Mouse (Mus musculus) liver, embryonic 14.5 days (tissue): ENCODE measurements around the gene Arrb1. TPM values are rescaled to one million over a fixed set of nuclear protein-coding genes. Genes with fewer than 3 reads are reported as not detected.

Source experiments
- ATAC-seq: fragments of 200-750 bp; cut with Nextera tagmentation; 2 replicates; pipeline ENCODE4 v1.8.0; 2017; ENCODE audit warnings: moderate number of reproducible peaks, mild to moderate bottlenecking, moderate library complexity; ENCODE audit not compliant: insufficient read depth
- DNase-seq, 3 experiments: peaks; one replicate each; pipeline ENCODE4 v3.0.0-alpha.2; 2012 to 2013; ENCODE audit warnings: low read depth in 3 of 3, low spot score in 3 of 3
- H3K27ac ChIP-seq: fragments of 300-500 bp; sonication (generic); 2 replicates; pipeline ENCODE4 v1.5.1; 2014; ENCODE audit warnings: moderate library complexity, mild to moderate bottlenecking, control low read depth, inconsistent platforms
- H3K27me3 ChIP-seq: fragments of 300-500 bp; sonication (generic); 2 replicates; pipeline ENCODE4 v1.6.1; 2014; ENCODE audit warnings: mild to moderate bottlenecking, low read length, moderate library complexity; ENCODE audit not compliant: control insufficient read depth, insufficient read depth
- H3K36me3 ChIP-seq: fragments of 300-500 bp; sonication (generic); replicated peaks from 2 replicates; pipeline ENCODE4 v1.6.1; 2014; ENCODE audit warnings: low read depth; ENCODE audit not compliant: control insufficient read depth, insufficient read depth
- H3K4me1 ChIP-seq, 2 experiments: fragments of 200-500 bp in 1 of 2; fragments of 300-500 bp in 1 of 2; sonication (generic) in 1 of 2; replicated peaks; 2 replicates each; pipeline ENCODE4 v1.6.1; 2012 to 2014; ENCODE audit warnings: antibody characterized with exemption in 1 of 2, inconsistent platforms in 1 of 2, low read length in 1 of 2; ENCODE audit not compliant: control insufficient read depth in 2 of 2, insufficient read depth in 2 of 2
- H3K4me2 ChIP-seq: fragments of 300-500 bp; sonication (generic); 2 replicates; pipeline ENCODE4 v1.6.1; 2014; ENCODE audit warnings: low read depth, mild to moderate bottlenecking, control low read depth, moderate library complexity
- H3K4me3 ChIP-seq, 2 experiments: fragments of 200-500 bp in 1 of 2; fragments of 300-500 bp in 1 of 2; sonication (generic) in 1 of 2; 2 replicates each; pipeline ENCODE4 v1.5.1; 2012 to 2014; ENCODE audit warnings: low read depth in 2 of 2, low read length in 2 of 2, mild to moderate bottlenecking in 2 of 2, control low read depth in 1 of 2, inconsistent platforms in 1 of 2, moderate library complexity in 1 of 2; ENCODE audit not compliant: insufficient read depth in 1 of 2
- H3K9ac ChIP-seq: fragments of 300-500 bp; sonication (generic); replicated peaks from 2 replicates; pipeline ENCODE4 v1.6.1; 2014; ENCODE audit warnings: mild to moderate bottlenecking, control low read depth, moderate library complexity
- H3K9me3 ChIP-seq: fragments of 300-500 bp; sonication (generic); 2 replicates; pipeline ENCODE4 v1.6.1; 2016; ENCODE audit warnings: low read length, mixed read lengths; ENCODE audit not compliant: control insufficient read depth
- CTCF ChIP-seq: IDR thresholded peaks from 2 replicates; pipeline ENCODE4 v1.5.1; 2016; ENCODE audit warnings: antibody characterized with exemption, low read depth, control low read depth
- EP300 ChIP-seq: IDR thresholded peaks from 2 replicates; pipeline ENCODE4 v1.6.1; 2016; ENCODE audit warnings: antibody characterized with exemption, low read depth
- WGBS: fragments of 180-500 bp; shearing (Covaris S2); extraction: QIAGEN DNeasy Blood & Tissue Kit; methylation state at CpG from one replicate; pipeline ENCODE4 v1.1.7; 2014; ENCODE audit not compliant: insufficient replicate concordance; 5-methylcytosine and 5-hydroxymethylcytosine counted together
- polyA plus RNA-seq, 2 experiments: library from polyadenylated mRNA; depleted of rRNA in 1 of 2; stranded (reverse) in 1 of 2; unstranded in 1 of 2; fragments of >200 nt; fragmentation: Nextera tagmentation in 1 of 2; extraction: Ambion mirVana in 1 of 2; gene quantifications; 2 replicates each; pipeline versions ENCODE4 v1.2.1 to v1.2.3; 2012 to 2014

The Arrb1 gene
- polyA plus RNA-seq, 2 experiments = 30.1 to 235 TPM

DNA sequence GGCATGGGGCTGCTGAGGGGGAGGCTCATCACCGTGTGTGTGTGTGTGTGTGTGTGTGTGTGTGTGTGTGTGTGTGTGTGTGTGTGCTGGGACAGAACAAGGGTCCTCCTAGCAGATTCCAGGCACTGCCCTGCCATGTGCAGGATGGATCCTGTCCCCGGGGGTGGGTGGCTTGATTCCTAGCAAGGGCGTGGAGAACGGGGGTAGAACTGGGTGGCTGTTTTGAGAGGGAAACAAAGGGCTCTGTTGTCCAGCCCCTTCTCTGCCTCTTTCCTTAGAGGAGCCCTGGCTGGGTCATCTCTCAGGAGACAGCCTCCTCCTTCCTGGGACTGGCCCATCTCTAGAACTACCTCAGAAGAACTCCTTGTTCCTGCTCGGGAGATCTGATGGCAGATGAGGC lies 5.9 kb downstream of the Arrb1 start:
- H3K36me3 ChIP-seq = no peaks in the 10 kb centered on the region; the same call in none of the 2 replicates
- no peak overlapping the region for H3K9ac ChIP-seq
- ATAC-seq (no peak), DNase-seq (no peak)
- H3K9me3 ChIP-seq = no peaks in the 10 kb centered on the region
- TF ChIP-seq CTCF (no peak), EP300 (no peak)
- 43% methylated on average over 5 of the region's 5 CpGs for WGBS
- H3K27ac ChIP-seq = no peak overlapping the region
- no peak overlapping the region for H3K4me2 ChIP-seq
- H3K4me3 ChIP-seq = no peak overlapping the region
- H3K4me1 ChIP-seq = peaks cover 26 to 50% of the 10 kb centered on the region in 2 experiments
- H3K27me3 ChIP-seq = no peaks in the 10 kb centered on the region

GRCm38 (mm10) chr7:99544272-99544671 lies 9.0 kb downstream of the Arrb1 start:
- Histone ChIP-seq H3K4me3 (no peak overlapping the region), H3K4me1 (peaks cover 7 to 28% of the 10 kb centered on the region in 2 experiments), H3K4me2 (no peak overlapping the region), H3K9ac (no peak overlapping the region), H3K36me3 (no peaks in the 10 kb centered on the region; the same call in 1 of the 2 replicates), H3K27ac (no peak overlapping the region), H3K9me3 (no peaks in the 10 kb centered on the region), H3K27me3 (no peaks in the 10 kb centered on the region)
- TF ChIP-seq CTCF (no peak), EP300 (no peak)
- ATAC-seq = no peak
- 58% methylated on average over 6 of the region's 6 CpGs for WGBS
- DNase-seq = no peak

GRCm38 (mm10) chr7:99545885-99546745 lies 10.8 kb downstream of the Arrb1 start:
- 18% methylated on average over 10 of the region's 10 CpGs for WGBS
- peaks cover 3 to 21% of the 10 kb centered on the region in 2 experiments for H3K4me1 ChIP-seq
- no peak overlapping the region for H3K4me3 ChIP-seq
- H3K27ac ChIP-seq = peak overlapping the region; percentile 14
- no peak overlapping the region; the same call in 1 of the 2 replicates for H3K9ac ChIP-seq
- H3K4me2 ChIP-seq = no peak overlapping the region
- peak; percentile 50 for ATAC-seq
- no peaks in the 10 kb centered on the region; the same call in 1 of the 2 replicates for H3K36me3 ChIP-seq
- H3K9me3 ChIP-seq = no peaks in the 10 kb centered on the region
- 0 out of 2 replicates have a peak, but pooled peaks have one; percentile 21 for TF ChIP-seq CTCF
- TF ChIP-seq EP300 = no peak
- no peak for DNase-seq
- H3K27me3 ChIP-seq = no peaks in the 10 kb centered on the region

DNA sequence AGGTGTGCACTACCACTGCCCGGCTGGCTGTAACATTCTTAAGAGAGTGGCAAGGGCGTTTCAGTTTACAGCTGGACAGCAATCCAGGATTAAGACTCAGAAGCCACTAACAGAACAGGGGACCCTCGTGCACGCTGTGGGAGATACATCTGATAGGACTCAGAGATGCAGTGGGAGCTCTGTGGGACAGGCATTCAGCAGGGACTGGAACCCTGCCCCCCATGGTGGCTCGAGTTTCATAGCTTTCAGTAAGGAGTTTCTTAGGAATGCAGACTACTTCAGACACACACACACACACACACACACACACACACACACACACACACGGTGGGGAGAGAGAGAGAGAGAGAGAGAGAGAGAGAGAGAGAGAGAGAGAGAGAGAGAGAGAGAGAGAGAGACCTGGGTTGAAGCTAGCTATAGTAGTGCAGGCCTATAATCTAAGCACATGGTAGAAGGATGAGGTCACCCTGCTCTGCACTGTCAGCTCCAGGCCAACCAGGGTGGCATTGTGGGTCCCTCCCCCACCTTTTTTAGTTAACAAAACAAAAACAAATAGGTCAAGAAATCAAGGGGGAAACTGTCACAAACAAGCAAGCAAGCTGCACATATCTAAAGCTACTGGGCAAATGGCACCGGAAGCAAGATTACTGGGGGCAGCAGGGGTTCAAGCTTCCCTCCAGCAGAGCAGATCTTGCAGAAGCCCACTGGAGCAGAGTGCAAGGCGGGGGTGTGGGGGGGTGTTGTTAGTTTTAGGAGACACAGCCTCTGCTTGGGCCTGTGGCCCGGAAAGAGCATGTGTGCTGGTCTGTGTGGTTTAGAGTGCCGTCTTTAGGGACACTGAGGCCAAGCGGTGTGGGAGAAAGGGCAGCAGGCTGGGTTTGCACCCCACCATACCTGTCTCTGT lies 12.6 kb downstream of the Arrb1 start:
- Histone ChIP-seq H3K9ac (no peak overlapping the region), H3K27me3 (no peaks in the 10 kb centered on the region), H3K4me1 (peaks cover 3 to 22% of the 10 kb centered on the region in 2 experiments), H3K27ac (no peak overlapping the region), H3K36me3 (no peaks in the 10 kb centered on the region; the same call in 1 of the 2 replicates), H3K9me3 (no peaks in the 10 kb centered on the region), H3K4me3 (no peak overlapping the region), H3K4me2 (no peak overlapping the region)
- no peak for DNase-seq
- WGBS = 49% methylated on average over 10 of the region's 11 CpGs
- TF ChIP-seq EP300 (no peak), CTCF (no peak)
- 0 out of 2 replicates have a peak, but pooled peaks have one; percentile 5 for ATAC-seq
